Mouse (Mus musculus) intestine, embryonic 14.5 days (tissue): ENCODE data around the gene Sel1l2. TPM values are rescaled to one million over a fixed set of nuclear protein-coding genes. Genes with fewer than 3 reads are reported as not detected.

Experiments used
- ATAC-seq: fragments of 200-750 bp; cut with Nextera tagmentation; replicated peaks from 2 replicates; pipeline ENCODE4 v1.8.0; 2017; ENCODE audit warnings: low read depth, moderate number of reproducible peaks, moderate TSS enrichment, moderate library complexity; ENCODE audit not compliant: low FRiP score, low TSS enrichment
- DNase-seq: peaks from one replicate; pipeline ENCODE4 v3.0.0-alpha.2; 2018; ENCODE audit warnings: low spot score
- H3K27ac ChIP-seq: fragments of 300-500 bp; sonication (generic); 2 replicates; pipeline ENCODE4 v1.5.1; 2014; ENCODE audit warnings: low read depth, mild to moderate bottlenecking, control low read depth
- H3K27me3 ChIP-seq: fragments of 300-500 bp; sonication (generic); replicated peaks from 2 replicates; pipeline ENCODE4 v1.6.1; 2014; ENCODE audit warnings: low read length, control low read depth; ENCODE audit not compliant: control insufficient read depth, insufficient read depth
- H3K36me3 ChIP-seq: fragments of 300-500 bp; sonication (generic); 2 replicates; pipeline ENCODE4 v1.6.1; 2014; ENCODE audit warnings: low read length, control low read depth; ENCODE audit not compliant: control insufficient read depth, insufficient read depth
- H3K4me1 ChIP-seq: fragments of 300-500 bp; sonication (generic); replicated peaks from 2 replicates; pipeline ENCODE4 v1.6.1; 2014; ENCODE audit warnings: low read length, control low read depth, mixed read lengths; ENCODE audit not compliant: control insufficient read depth, insufficient read depth
- H3K4me2 ChIP-seq: fragments of 300-500 bp; sonication (generic); 2 replicates; pipeline ENCODE4 v1.6.1; 2014; ENCODE audit warnings: low read length
- H3K4me3 ChIP-seq: fragments of 300-500 bp; sonication (generic); 2 replicates; pipeline ENCODE4 v1.5.1; 2014; ENCODE audit warnings: low read depth, low read length, control low read depth, mixed read lengths
- H3K9ac ChIP-seq: fragments of 300-500 bp; sonication (generic); 2 replicates; pipeline ENCODE4 v1.6.1; 2014; ENCODE audit warnings: mild to moderate bottlenecking, low read length
- H3K9me3 ChIP-seq: fragments of 300-500 bp; sonication (generic); 2 replicates; pipeline ENCODE4 v1.6.1; 2016; ENCODE audit warnings: low read length, control low read depth; ENCODE audit not compliant: control insufficient read depth
- WGBS: fragments of 180-500 bp; shearing (Covaris S2); extraction: QIAGEN DNeasy Blood & Tissue Kit; methylation state at CpG from one replicate; pipeline ENCODE4 v1.1.7; 2014; 5-methylcytosine and 5-hydroxymethylcytosine counted together
- polyA plus RNA-seq: library from polyadenylated mRNA; unstranded; fragments of >200 nt; fragmentation: Nextera tagmentation; extraction: Ambion mirVana; gene quantifications from 2 replicates; pipeline ENCODE4 v1.2.1, GENCODE M21; 2014

Gene Sel1l2
- polyA plus RNA-seq = not detected in 2 replicates

DNA sequence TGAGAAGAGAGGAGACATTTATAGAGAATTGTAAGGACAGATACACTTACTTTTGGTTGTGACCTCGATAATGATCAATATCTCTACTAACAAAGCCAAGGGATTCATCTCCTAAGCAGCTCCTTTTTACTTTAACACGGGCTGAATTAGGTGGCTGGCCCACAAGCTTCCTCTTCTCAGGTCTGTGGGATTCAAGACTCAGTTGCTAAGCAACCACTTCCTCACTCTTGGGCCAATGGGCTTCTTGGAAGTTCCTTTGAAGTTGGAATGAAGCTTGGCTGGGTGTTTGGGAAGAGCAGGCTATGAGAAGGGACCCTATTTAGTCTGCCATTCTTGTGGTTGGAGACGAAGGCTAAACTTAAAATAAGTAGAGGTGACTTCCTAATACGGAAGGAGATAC lies at the start of gene Sel1l2:
Gene Sel1l2 (minus strand): TSS at position 182 of the 400 bp plus-strand sequence.
- Histone ChIP-seq H3K36me3 (no peaks in the 10 kb centered on the region), H3K4me2 (no peak within 1 kb of the TSS), H3K4me1 (no peaks in the 10 kb centered on the region), H3K9me3 (no peaks in the 10 kb centered on the region), H3K27me3 (no peaks in the 10 kb centered on the region), H3K27ac (no peak within 1 kb of the TSS), H3K9ac (no peak within 1 kb of the TSS), H3K4me3 (no peak within 1 kb of the TSS)
- no peak for DNase-seq
- no peak for ATAC-seq
- WGBS = 34% methylated on average over 4 of the region's 4 CpGs

DNA sequence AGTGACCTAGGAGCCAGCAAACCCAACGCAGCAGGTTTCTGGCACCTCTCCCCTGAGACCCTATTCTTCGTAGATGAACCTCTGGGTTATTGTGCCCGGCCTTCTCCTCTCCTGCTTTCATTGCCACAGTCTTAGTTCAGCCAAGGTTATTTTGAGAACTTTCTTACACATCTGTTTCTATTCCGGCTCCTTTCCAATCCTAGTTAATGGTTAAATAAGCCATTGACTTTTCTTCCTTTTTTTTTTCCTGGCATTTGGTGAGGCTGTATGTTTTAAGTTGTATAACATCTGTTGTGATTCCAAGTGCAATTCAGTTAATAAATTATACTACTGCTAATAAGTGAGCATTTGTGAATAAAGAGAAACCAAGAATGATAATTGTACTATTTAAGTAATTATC lies 49.6 kb upstream of the Sel1l2 start:
- Histone ChIP-seq H3K27ac (no peak overlapping the region), H3K4me1 (no peaks in the 10 kb centered on the region), H3K4me3 (no peak overlapping the region), H3K4me2 (no peak overlapping the region), H3K27me3 (no peaks in the 10 kb centered on the region), H3K9me3 (no peaks in the 10 kb centered on the region), H3K36me3 (no peaks in the 10 kb centered on the region), H3K9ac (no peak overlapping the region)
- DNase-seq (no peak), ATAC-seq (no peak)
- 79% methylated on average over 4 of the region's 4 CpGs for WGBS

DNA sequence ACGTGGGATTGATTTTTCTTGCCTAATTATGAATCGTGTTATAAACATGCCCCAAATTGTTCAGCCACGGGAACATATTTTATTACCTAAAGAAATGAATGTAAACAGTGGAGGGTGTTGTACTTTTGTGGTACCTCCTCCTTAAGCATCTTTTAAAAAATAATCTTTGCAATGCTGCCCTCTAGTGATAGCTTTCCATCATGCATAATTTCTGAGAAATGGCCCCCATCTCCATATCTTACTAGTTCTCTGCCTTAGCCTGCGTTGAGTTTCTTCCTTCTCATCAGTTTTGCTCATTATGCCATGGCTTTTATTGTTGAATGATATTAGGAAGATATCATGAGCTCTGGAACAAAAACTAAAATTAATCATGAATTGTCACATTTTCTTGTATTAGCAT lies 37.8 kb upstream of the Sel1l2 start:
- H3K27ac ChIP-seq = no peak overlapping the region
- DNase-seq (no peak), ATAC-seq (no peak; the same call in 1 of the 2 replicates)
- no peaks in the 10 kb centered on the region for H3K27me3 ChIP-seq
- H3K4me2 ChIP-seq = no peak overlapping the region
- no peak overlapping the region for H3K4me3 ChIP-seq
- H3K4me1 ChIP-seq = no peaks in the 10 kb centered on the region
- H3K9me3 ChIP-seq = no peaks in the 10 kb centered on the region
- H3K9ac ChIP-seq = no peak overlapping the region
- 17% methylated on average over 4 of the region's 4 CpGs for WGBS
- no peaks in the 10 kb centered on the region for H3K36me3 ChIP-seq

DNA sequence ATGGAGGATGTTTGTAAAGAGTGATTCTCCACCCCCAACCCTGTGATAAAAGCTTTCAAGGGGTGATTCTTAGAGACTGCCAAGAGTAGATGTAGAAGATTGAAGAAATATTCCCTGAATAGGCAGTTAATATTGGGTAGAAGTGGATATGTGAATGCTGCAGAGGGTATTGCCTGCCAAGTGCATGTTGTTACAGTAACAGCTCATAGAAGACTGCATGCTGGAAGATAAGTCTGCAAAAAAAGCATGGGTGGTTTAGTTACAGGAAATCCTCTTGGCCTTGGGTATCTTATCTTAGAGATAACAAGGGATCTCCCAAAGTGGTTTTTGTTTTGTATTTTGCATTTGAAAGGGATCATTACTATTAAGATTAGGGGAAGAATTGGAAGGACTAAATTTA lies 36.3 kb upstream of the Sel1l2 start:
- Histone ChIP-seq H3K9me3 (no peaks in the 10 kb centered on the region), H3K4me2 (no peak overlapping the region), H3K4me3 (no peak overlapping the region), H3K36me3 (no peaks in the 10 kb centered on the region), H3K27ac (no peak overlapping the region), H3K4me1 (no peaks in the 10 kb centered on the region), H3K9ac (no peak overlapping the region), H3K27me3 (no peaks in the 10 kb centered on the region)
- no peak for ATAC-seq
- no peak for DNase-seq

DNA sequence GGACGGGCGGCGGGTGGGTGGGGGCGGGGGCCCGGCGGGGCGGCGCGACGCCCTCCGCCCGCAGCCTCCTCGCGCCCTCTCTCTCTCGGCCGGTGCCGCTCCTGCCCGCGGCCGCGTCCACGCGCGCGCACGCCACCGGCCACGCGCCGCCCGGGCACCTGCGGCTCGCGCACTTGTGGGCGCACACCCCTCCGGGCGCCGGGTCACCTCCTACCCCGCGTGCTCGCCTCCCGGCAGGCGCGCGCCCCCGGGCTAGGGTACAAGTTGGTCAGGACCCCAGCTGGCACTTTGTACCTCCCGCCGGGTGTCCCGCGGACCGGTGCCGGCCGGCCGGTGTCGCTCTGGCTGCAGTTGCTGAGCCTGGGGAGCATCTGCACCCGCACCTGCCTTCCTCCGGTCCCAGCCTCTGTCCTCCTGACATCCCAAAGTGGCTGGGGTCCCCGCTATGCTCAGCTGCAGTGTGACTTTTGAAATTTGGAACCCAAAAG lies 6.3 kb upstream of the Sel1l2 start:
- under 1% methylated on average over 35 of the region's 58 CpGs for WGBS
- Histone ChIP-seq H3K27ac (no peak overlapping the region), H3K4me2 (peak overlapping the region; percentile 89)

DNA sequence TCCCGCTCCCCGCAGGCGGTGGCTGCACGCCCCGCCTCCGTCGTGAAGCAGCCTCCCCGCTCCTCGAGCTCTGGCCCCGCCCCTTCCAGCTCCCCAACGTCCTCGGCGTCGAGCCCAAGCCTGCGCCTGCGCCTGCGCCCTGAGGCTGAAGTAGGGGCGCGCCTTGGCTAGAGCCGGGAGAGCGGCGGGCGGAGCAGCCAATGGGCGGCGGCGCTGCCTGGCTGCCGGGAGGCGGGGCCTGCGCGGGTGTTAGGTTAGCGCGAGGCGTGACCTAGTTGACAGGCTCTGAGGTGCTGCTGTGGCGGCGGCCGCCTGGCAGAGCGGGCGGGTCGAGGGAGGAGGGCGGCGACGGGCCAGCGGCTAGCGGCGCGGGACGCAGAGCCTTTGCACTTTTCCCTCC lies 5.7 kb upstream of the Sel1l2 start, which contains the start of gene Macrod2:
Gene Macrod2 (plus strand): TSS at position 131 of the 400 bp plus-strand sequence.
- under 1% methylated on average over 42 of the region's 47 CpGs for WGBS
- Histone ChIP-seq H3K4me2 (peak within 1 kb of the TSS; percentile 89), H3K27me3 (0 out of 2 replicates have a peak, but pooled peaks cover 6% of the 10 kb centered on the region), H3K4me1 (no peaks in the 10 kb centered on the region), H3K4me3 (peak within 1 kb of the TSS; percentile 68), H3K9ac (peak within 1 kb of the TSS; percentile 50), H3K27ac (no peak within 1 kb of the TSS), H3K9me3 (no peaks in the 10 kb centered on the region), H3K36me3 (no peaks in the 10 kb centered on the region)
- DNase-seq = peak; percentile 94
- peak; percentile 99 for ATAC-seq

More for the DNA sequence above, 6.3 kb upstream of the Sel1l2 start:
- DNase-seq = peak; percentile 78
- H3K4me3 ChIP-seq = peak overlapping the region; percentile 68
- peak overlapping the region; percentile 50 for H3K9ac ChIP-seq
- no peaks in the 10 kb centered on the region for H3K9me3 ChIP-seq
- no peaks in the 10 kb centered on the region for H3K36me3 ChIP-seq
- H3K4me1 ChIP-seq = no peaks in the 10 kb centered on the region
- 0 out of 2 replicates have a peak, but pooled peaks cover 6% of the 10 kb centered on the region for H3K27me3 ChIP-seq
- peak; percentile 81 for ATAC-seq

DNA sequence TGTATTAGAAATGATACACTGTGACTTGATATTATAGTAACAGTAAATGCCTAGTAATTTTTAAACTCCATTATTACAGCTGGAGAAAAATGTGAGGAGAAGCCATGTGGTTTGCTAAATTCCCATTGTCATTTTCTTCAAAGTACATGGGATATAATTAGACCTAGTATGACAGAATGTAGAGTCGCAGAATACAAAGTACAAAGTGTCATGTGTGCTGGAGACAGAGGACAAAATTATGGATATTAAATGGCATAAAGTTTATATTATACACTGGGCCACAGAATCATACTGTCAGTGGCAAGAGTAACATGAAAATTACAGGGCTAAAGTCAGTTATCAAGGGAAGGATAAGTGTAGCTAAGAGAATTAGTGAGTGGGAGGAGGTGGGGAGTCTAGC lies 24.7 kb downstream of the Sel1l2 start:
- no peak for DNase-seq
- H3K9me3 ChIP-seq = no peaks in the 10 kb centered on the region

DNA sequence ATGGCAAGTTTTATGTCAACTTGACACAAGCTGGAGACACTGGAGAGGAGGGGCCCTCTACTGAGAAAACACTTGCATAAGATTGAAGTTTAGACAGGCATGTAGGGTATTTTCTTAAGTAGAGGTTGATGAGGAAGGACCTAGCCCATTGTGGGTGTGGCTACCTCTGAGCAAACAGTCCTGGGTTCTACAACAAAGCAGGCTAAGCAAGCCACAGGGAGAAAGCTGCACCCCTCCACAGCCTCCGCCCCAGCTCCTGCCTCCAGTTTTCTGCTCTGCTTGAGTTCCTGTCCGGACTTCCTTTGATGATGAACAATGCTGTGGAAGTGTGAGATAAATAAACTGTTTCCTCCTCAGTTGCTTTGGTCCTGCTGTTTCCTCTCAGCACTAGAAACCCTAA lies 29.6 kb downstream of the Sel1l2 start:
- no peaks in the 10 kb centered on the region for H3K4me1 ChIP-seq
- 42% methylated on average over 2 of the region's 2 CpGs for WGBS
- H3K27me3 ChIP-seq = no peaks in the 10 kb centered on the region
- no peaks in the 10 kb centered on the region for H3K9me3 ChIP-seq
- no peak overlapping the region for H3K4me3 ChIP-seq
- no peak for DNase-seq
- H3K4me2 ChIP-seq = no peak overlapping the region
- no peak for ATAC-seq
- H3K36me3 ChIP-seq = no peaks in the 10 kb centered on the region
- H3K9ac ChIP-seq = no peak overlapping the region
- no peak overlapping the region for H3K27ac ChIP-seq

More for the DNA sequence above, 24.7 kb downstream of the Sel1l2 start:
- Histone ChIP-seq H3K4me2 (no peak overlapping the region), H3K9ac (no peak overlapping the region), H3K4me1 (no peaks in the 10 kb centered on the region), H3K27ac (no peak overlapping the region), H3K4me3 (no peak overlapping the region), H3K36me3 (no peaks in the 10 kb centered on the region), H3K27me3 (no peaks in the 10 kb centered on the region)
- no peak for ATAC-seq
- 78% methylated on average over 1 of the region's 1 CpGs for WGBS

DNA sequence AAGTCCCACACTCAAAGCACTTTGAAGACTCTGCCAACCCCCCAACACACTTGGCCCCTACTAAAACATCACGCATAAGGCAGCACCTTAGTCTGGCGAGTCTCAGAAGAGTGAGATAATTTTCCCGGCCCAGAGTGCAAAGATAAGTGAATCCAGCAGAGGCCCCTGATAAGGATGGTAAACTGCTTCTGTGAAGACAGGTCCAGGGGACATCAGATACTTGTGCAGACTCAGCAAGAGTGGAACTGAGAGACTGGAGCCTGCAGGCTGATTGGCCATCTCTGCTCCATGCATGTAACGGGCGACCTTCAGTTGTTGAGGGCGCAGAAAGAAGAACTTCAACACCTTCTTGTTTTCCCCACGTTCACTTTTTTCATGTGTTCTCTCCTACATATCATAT lies 47.1 kb downstream of the Sel1l2 start:
- DNase-seq (no peak), ATAC-seq (no peak)
- H3K9me3 ChIP-seq = no peaks in the 10 kb centered on the region
- H3K27me3 ChIP-seq = no peaks in the 10 kb centered on the region
- no peak overlapping the region for H3K9ac ChIP-seq
- no peaks in the 10 kb centered on the region for H3K4me1 ChIP-seq
- H3K27ac ChIP-seq = no peak overlapping the region
- H3K4me3 ChIP-seq = no peak overlapping the region
- H3K4me2 ChIP-seq = no peak overlapping the region
- H3K36me3 ChIP-seq = no peaks in the 10 kb centered on the region
- WGBS = 72% methylated on average over 7 of the region's 7 CpGs
